Comparison of ENCODE assay signal across 8 mouse cellular contexts in the genomic region with DNA sequence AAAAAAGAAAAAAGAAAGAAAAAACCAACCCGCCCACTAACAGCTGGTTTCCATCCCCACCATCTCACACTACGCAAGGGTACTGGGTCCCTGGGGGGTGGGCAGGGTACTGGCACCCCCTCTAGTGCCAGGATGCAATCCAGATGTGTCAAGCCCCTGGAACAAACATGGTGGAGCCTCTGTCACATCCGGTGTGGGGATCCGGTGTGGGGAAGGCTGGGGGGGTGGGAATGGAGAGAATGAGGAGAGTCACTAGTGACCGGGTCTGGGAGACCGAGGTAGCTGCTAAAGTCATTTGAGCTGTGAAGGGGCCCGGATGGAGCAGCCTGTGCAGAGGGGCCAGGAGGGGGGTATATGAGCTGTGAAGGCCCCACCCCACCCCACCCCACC. TPM values are rescaled to one million over a fixed set of nuclear protein-coding genes. Genes with fewer than 3 reads are reported as not detected.
A peak's percentile ranks its signal among the peaks of the same experiment; 100 is the strongest.
DNase-seq lines count a peak whose midpoint lies in the region; ATAC-seq and TF ChIP-seq lines count a peak whose summit lies in the region.

No protein-coding gene starts in this region.

- H3K4me2 ChIP-seq in heart, embryonic 11.5 days = no peak overlapping the region
- H3K4me2 ChIP-seq in limb, embryonic 12.5 days = peak overlapping the region; percentile 93

- 66% methylated on average over 7 of the region's 7 CpGs for WGBS in heart, embryonic 11.5 days (ENCODE audit: insufficient replicate concordance)
- WGBS in limb, embryonic 12.5 days = 28% methylated on average over 7 of the region's 7 CpGs

- no peak for TF ChIP-seq CTCF in C2C12 (IDR thresholded peaks at IDR 0.05; ENCODE audit: control insufficient read depth, insufficient read depth, insufficient read length)

- peaks cover 38% of the 10 kb centered on the region for H3K4me1 ChIP-seq in heart, embryonic 11.5 days (ENCODE audit: control insufficient read depth, insufficient read depth, low read length)
- peaks cover 47% of the 10 kb centered on the region for H3K4me1 ChIP-seq in limb, embryonic 12.5 days (replicated peaks)

- peaks cover 51% of the 10 kb centered on the region for H3K79me3 ChIP-seq in C2C12 (ENCODE audit: low read depth)

- H3K9me3 ChIP-seq in heart, embryonic 11.5 days (replicated peaks; ENCODE audit: control insufficient read depth, low read length) = no peaks in the 10 kb centered on the region
- H3K9me3 ChIP-seq in limb, embryonic 12.5 days = no peaks in the 10 kb centered on the region

- no peak for ATAC-seq in heart, embryonic 11.5 days (replicated peaks; ENCODE audit: insufficient number of reproducible peaks, low FRiP score, low TSS enrichment)
- ATAC-seq in limb, embryonic 12.5 days (ENCODE audit: insufficient number of reproducible peaks, insufficient read depth, low FRiP score, low TSS enrichment, low read depth) = peak; percentile 72
- ATAC-seq in inflammation-experienced regulatory T-cells, adult 6 months = no peak

- 0 out of 2 replicates have a peak overlapping the region, but pooled peaks have one; percentile 6 for H3K27ac ChIP-seq in heart, embryonic 11.5 days (ENCODE audit: low read depth, low read length)
- peak overlapping the region; percentile 95 for H3K27ac ChIP-seq in limb, embryonic 12.5 days

- H3K9ac ChIP-seq in heart, embryonic 11.5 days (ENCODE audit: low read depth, low read length) = no peak overlapping the region
- H3K9ac ChIP-seq in limb, embryonic 12.5 days (replicated peaks) = peak overlapping the region; percentile 55

- peak; percentile 91 for DNase-seq in NIH3T3 (ENCODE audit: low read depth)
- DNase-seq in thymus, postnatal 36 days = no peak
- no peak for DNase-seq in adrenal gland, postnatal 36 days
- no peak for DNase-seq in right cerebral cortex, adult 2 months (ENCODE audit: low spot score in 2 of 2)

- H3K79me2 ChIP-seq in C2C12 (ENCODE audit: control insufficient read depth, insufficient read depth) = peaks cover 83% of the 10 kb centered on the region

- no peak overlapping the region for H3K4me3 ChIP-seq in C2C12 (ENCODE audit: insufficient read depth, poor library complexity, severe bottlenecking)
- no peak overlapping the region for H3K4me3 ChIP-seq in heart, embryonic 11.5 days (ENCODE audit: low read depth, low read length)
- peak overlapping the region; percentile 85 for H3K4me3 ChIP-seq in limb, embryonic 12.5 days (replicated peaks)

- peak overlapping the region; percentile 29 for H3ac ChIP-seq in C2C12 (ENCODE audit: control insufficient read depth, insufficient read length, low read depth)

- H3K27me3 ChIP-seq in C2C12 (ENCODE audit: control insufficient read depth, insufficient read depth, insufficient read length) = no peaks in the 10 kb centered on the region
- no peaks in the 10 kb centered on the region for H3K27me3 ChIP-seq in heart, embryonic 11.5 days (ENCODE audit: control insufficient read depth, insufficient read depth, low read length)
- no peaks in the 10 kb centered on the region for H3K27me3 ChIP-seq in limb, embryonic 12.5 days

- H3K36me3 ChIP-seq in C2C12 (ENCODE audit: control insufficient read depth, insufficient read depth) = peaks cover 22% of the 10 kb centered on the region
- peaks cover 17% of the 10 kb centered on the region for H3K36me3 ChIP-seq in heart, embryonic 11.5 days (ENCODE audit: control insufficient read depth, insufficient read depth, low read length)
- H3K36me3 ChIP-seq in limb, embryonic 12.5 days = peaks cover 36% of the 10 kb centered on the region

TF ChIP-seq in C2C12, 6 proteins besides CTCF, POLR2A, EP300 and RAD21:
- TF ChIP-seq MYOD1 (IDR thresholded peaks at IDR 0.05; ENCODE audit: control insufficient read depth, insufficient read length, low read depth) (no peak), FOSL1 (IDR thresholded peaks at IDR 0.05; ENCODE audit: insufficient read depth, low read length, poor library complexity, severe bottlenecking) (no peak), USF1 (IDR thresholded peaks at IDR 0.05; ENCODE audit: low read depth) (no peak), MYOG (IDR thresholded peaks at IDR 0.05; ENCODE audit: control insufficient read depth, extremely low read depth, insufficient read length) (no peak), MAX (IDR thresholded peaks at IDR 0.05) (no peak), CEBPB (IDR thresholded peaks at IDR 0.05; ENCODE audit: low read depth) (no peak)
TF ChIP-seq in C2C12: peak in this region for 0.

RNA-seq across cellular contexts. Expression of gene S1pr2, which starts 4.8 kb away (rescaled TPM):
- 13.0 TPM for polyA plus RNA-seq in C2C12 (2012; fragmentation: generic; extraction: Trizol)
- 24.6 and 26.5 TPM in 2 replicates for polyA plus RNA-seq in heart, embryonic 11.5 days (2014; fragmentation: Nextera tagmentation; extraction: Ambion mirVana)
- 52.9 and 53.4 TPM in 2 replicates for polyA plus RNA-seq in limb, embryonic 12.5 days (2016; fragmentation: Nextera tagmentation; extraction: Ambion mirVana)
- 1 to 10 TPM; 5.1 to 6.4 (median 5.9) TPM for polyA plus RNA-seq in inflammation-experienced regulatory T-cells, adult 6 months (2017; shearing (Covaris generic))
- total RNA-seq in adrenal gland, postnatal 36 days (2021) = 10 to 100 TPM; 16.5 to 19.2 TPM

RNA-seq across cellular contexts. Expression of gene Dnmt1, which starts 12.1 kb away (rescaled TPM):
- 69.7 TPM for polyA plus RNA-seq in C2C12 (2012; fragmentation: generic; extraction: Trizol)
- polyA plus RNA-seq in heart, embryonic 11.5 days (2014; fragmentation: Nextera tagmentation; extraction: Ambion mirVana) = 50.5 and 59.3 TPM in 2 replicates
- polyA plus RNA-seq in limb, embryonic 12.5 days (2016; fragmentation: Nextera tagmentation; extraction: Ambion mirVana) = 135 and 144 TPM in 2 replicates
- 10 to 100 TPM; 41.0 to 78.9 (median 43.9) TPM for polyA plus RNA-seq in inflammation-experienced regulatory T-cells, adult 6 months (2017; shearing (Covaris generic))
- 10 to 100 TPM; 42.9 to 59.7 TPM for total RNA-seq in adrenal gland, postnatal 36 days (2021)

RNA-seq across cellular contexts. Expression of gene Mrpl4, which starts 30.8 kb away (rescaled TPM):
- 107 TPM for polyA plus RNA-seq in C2C12 (2012; fragmentation: generic; extraction: Trizol)
- polyA plus RNA-seq in heart, embryonic 11.5 days (2014; fragmentation: Nextera tagmentation; extraction: Ambion mirVana) = 140 and 147 TPM in 2 replicates
- 134 and 135 TPM in 2 replicates for polyA plus RNA-seq in limb, embryonic 12.5 days (2016; fragmentation: Nextera tagmentation; extraction: Ambion mirVana)
- polyA plus RNA-seq in inflammation-experienced regulatory T-cells, adult 6 months (2017; shearing (Covaris generic)) = 100 to 1,000 TPM in 2 of 3 experiments, 10 to 100 TPM in 1; 95.6 to 122 (median 112) TPM
- 100 to 1,000 TPM; 122 to 130 TPM for total RNA-seq in adrenal gland, postnatal 36 days (2021)

RNA-seq across cellular contexts. Expression of gene Icam1, which starts 44.0 kb away (rescaled TPM):
- 0.09 TPM for polyA plus RNA-seq in C2C12 (2012; fragmentation: generic; extraction: Trizol)
- polyA plus RNA-seq in heart, embryonic 11.5 days (2014; fragmentation: Nextera tagmentation; extraction: Ambion mirVana) = 8.1 and 8.5 TPM in 2 replicates
- 8.8 and 8.9 TPM in 2 replicates for polyA plus RNA-seq in limb, embryonic 12.5 days (2016; fragmentation: Nextera tagmentation; extraction: Ambion mirVana)
- 10 to 100 TPM; 50.8 to 92.7 (median 68.9) TPM for polyA plus RNA-seq in inflammation-experienced regulatory T-cells, adult 6 months (2017; shearing (Covaris generic))
- 10 to 100 TPM; 10.7 to 14.8 TPM for total RNA-seq in adrenal gland, postnatal 36 days (2021)

RNA-seq across cellular contexts. Expression of gene Icam4, which starts 57.4 kb away (rescaled TPM):
- polyA plus RNA-seq in C2C12 (2012; fragmentation: generic; extraction: Trizol) = 0.43 TPM
- polyA plus RNA-seq in heart, embryonic 11.5 days (2014; fragmentation: Nextera tagmentation; extraction: Ambion mirVana) = 18.9 and 25.4 TPM in 2 replicates
- polyA plus RNA-seq in limb, embryonic 12.5 days (2016; fragmentation: Nextera tagmentation; extraction: Ambion mirVana) = 1.9 and 2.5 TPM in 2 replicates
- 1 to 10 TPM; 1.6 to 6.3 (median 3.1) TPM for polyA plus RNA-seq in inflammation-experienced regulatory T-cells, adult 6 months (2017; shearing (Covaris generic))
- 1 to 10 TPM; 1.9 to 2.8 TPM for total RNA-seq in adrenal gland, postnatal 36 days (2021)
